Mouse (Mus musculus) kidney, postnatal 0 days (tissue): ENCODE data around the gene Dcun1d4. TPM values are rescaled to one million over a fixed set of nuclear protein-coding genes. Genes with fewer than 3 reads are reported as not detected.

ENCODE experiments used
- ATAC-seq: fragments of 200-750 bp; cut with Nextera tagmentation; replicated peaks from 2 replicates; pipeline ENCODE4 v1.8.0; 2017; ENCODE audit warnings: low read depth, moderate number of reproducible peaks, moderate TSS enrichment, moderate library complexity; ENCODE audit not compliant: low FRiP score
- DNase-seq: peaks from one replicate; pipeline ENCODE4 v3.0.0-alpha.2; 2016; ENCODE audit warnings: low spot score
- H3K27ac ChIP-seq: fragments of 300-500 bp; sonication (generic); 2 replicates; pipeline ENCODE4 v1.5.1; 2014; ENCODE audit warnings: mild to moderate bottlenecking
- H3K27me3 ChIP-seq: fragments of 300-500 bp; sonication (generic); 2 replicates; pipeline ENCODE4 v1.6.1; 2014; ENCODE audit warnings: low read length, mixed read lengths; ENCODE audit not compliant: insufficient read depth
- H3K36me3 ChIP-seq: fragments of 300-500 bp; sonication (generic); 2 replicates; pipeline ENCODE4 v1.6.1; 2014; ENCODE audit warnings: low read length, mixed read lengths; ENCODE audit not compliant: insufficient read depth
- H3K4me1 ChIP-seq: fragments of 300-500 bp; sonication (generic); replicated peaks from 2 replicates; pipeline ENCODE4 v1.6.1; 2014; ENCODE audit warnings: antibody characterized with exemption, low read length, mixed read lengths; ENCODE audit not compliant: insufficient read depth
- H3K4me2 ChIP-seq: fragments of 300-500 bp; sonication (generic); 2 replicates; pipeline ENCODE4 v1.6.1; 2014; ENCODE audit warnings: mild to moderate bottlenecking, low read length, moderate library complexity, mixed read lengths
- H3K4me3 ChIP-seq: fragments of 300-500 bp; sonication (generic); replicated peaks from 2 replicates; pipeline ENCODE4 v1.5.1; 2014; ENCODE audit warnings: low read depth, low read length
- H3K9ac ChIP-seq: fragments of 300-500 bp; sonication (generic); 2 replicates; pipeline ENCODE4 v1.6.1; 2014; ENCODE audit warnings: low read depth, low read length
- H3K9me3 ChIP-seq: fragments of 300-500 bp; sonication (generic); replicated peaks from 2 replicates; pipeline ENCODE4 v1.6.1; 2016; ENCODE audit warnings: low read length, inconsistent platforms, mixed read lengths
- CTCF ChIP-seq: IDR thresholded peaks from 2 replicates; pipeline ENCODE4 v1.5.1; 2016; ENCODE audit warnings: antibody characterized with exemption, low read depth, mild to moderate bottlenecking, moderate library complexity
- WGBS: fragments of 180-500 bp; shearing (Covaris S2); extraction: QIAGEN DNeasy Blood & Tissue Kit; methylation state at CpG from one replicate; pipeline ENCODE4 v1.1.7; 2014; 5-methylcytosine and 5-hydroxymethylcytosine counted together
- polyA plus RNA-seq: library from polyadenylated mRNA; unstranded; fragments of >200 nt; fragmentation: Nextera tagmentation; extraction: Ambion mirVana; gene quantifications from 2 replicates; pipeline ENCODE4 v1.2.1, GENCODE M21; 2015

Dcun1d4 gene
- polyA plus RNA-seq, 1 experiment from 2014 or later, result 23.8 TPM

DNA sequence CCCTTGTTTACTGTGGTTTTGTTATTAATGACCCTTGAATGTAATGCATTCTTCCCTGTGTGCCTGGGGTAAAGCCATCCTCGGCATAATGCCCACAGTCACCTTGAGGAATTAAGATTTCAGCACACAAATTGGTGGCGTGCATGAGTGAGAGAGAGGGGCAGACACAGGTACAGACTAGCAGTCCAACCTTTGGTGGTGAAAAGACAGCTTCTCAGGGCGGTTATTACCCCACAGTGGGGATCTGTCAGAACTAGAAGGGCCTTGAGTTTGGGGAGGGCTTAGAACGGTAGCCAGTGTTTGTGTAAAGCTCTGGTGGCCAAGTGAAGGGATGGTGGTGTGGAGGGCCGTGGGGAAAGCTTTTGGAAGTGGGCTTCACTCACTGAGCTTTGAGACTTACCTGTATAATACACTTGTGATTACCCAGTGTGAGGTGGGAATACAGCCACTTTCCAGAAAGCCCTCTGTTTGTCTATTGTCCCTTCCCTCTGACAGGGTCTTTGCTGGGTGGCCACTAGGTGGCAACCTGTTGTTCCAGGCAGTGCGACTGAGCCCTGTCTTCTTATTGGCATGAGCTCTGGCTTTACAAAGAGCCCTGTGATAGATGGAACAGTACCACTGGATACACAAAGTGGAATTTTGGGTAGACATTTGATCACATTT lies 59.2 kb downstream of the Dcun1d4 start:
- DNase-seq, result peak; percentile 82
- peak overlapping the region; percentile 36; the same call in 1 of the 2 replicates for H3K27ac ChIP-seq
- TF ChIP-seq CTCF, result peak; percentile 93
- peaks cover 4% of the 10 kb centered on the region; the same call in 1 of the 2 replicates for H3K4me1 ChIP-seq
- no peaks in the 10 kb centered on the region for H3K27me3 ChIP-seq
- ATAC-seq, result 0 out of 2 replicates have a peak, but pooled peaks have one; percentile 51
- no peak overlapping the region for H3K4me3 ChIP-seq
- no peak overlapping the region for H3K9ac ChIP-seq
- WGBS, result 60% methylated on average over 6 of the region's 6 CpGs
- H3K36me3 ChIP-seq, result 0 out of 2 replicates have a peak, but pooled peaks cover 3% of the 10 kb centered on the region
- H3K9me3 ChIP-seq, result no peaks in the 10 kb centered on the region
- H3K4me2 ChIP-seq, result no peak overlapping the region

DNA sequence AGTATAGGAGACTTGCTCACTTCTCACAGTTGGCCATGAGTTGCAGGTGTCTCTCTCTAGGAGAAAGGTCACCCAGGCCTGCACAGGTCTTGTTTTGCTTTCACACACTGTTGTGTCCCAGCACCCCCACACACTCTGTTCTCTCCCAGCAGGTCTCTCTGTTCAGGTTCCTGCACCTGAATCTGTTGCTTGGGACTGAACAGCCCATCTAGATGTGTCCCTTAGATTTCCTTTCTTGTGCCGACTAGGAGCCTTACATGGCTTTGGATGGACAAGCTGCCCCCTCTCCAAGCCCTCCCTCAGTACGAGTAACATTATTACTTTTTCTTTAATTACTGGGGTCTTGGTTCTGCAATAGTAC lies 59.7 kb downstream of the Dcun1d4 start:
- 0 out of 2 replicates have a peak, but pooled peaks cover 3% of the 10 kb centered on the region for H3K36me3 ChIP-seq
- no peak overlapping the region for H3K27ac ChIP-seq
- 0 out of 2 replicates have a peak, but pooled peaks have one; percentile 8 for ATAC-seq
- 87% methylated on average over 2 of the region's 2 CpGs for WGBS
- no peak for DNase-seq
- no peak for TF ChIP-seq CTCF
- no peaks in the 10 kb centered on the region for H3K27me3 ChIP-seq
- H3K4me3 ChIP-seq, result no peak overlapping the region
- H3K4me2 ChIP-seq, result no peak overlapping the region
- H3K4me1 ChIP-seq, result peaks cover 4% of the 10 kb centered on the region; the same call in 1 of the 2 replicates
- H3K9me3 ChIP-seq, result no peaks in the 10 kb centered on the region
- no peak overlapping the region for H3K9ac ChIP-seq

DNA sequence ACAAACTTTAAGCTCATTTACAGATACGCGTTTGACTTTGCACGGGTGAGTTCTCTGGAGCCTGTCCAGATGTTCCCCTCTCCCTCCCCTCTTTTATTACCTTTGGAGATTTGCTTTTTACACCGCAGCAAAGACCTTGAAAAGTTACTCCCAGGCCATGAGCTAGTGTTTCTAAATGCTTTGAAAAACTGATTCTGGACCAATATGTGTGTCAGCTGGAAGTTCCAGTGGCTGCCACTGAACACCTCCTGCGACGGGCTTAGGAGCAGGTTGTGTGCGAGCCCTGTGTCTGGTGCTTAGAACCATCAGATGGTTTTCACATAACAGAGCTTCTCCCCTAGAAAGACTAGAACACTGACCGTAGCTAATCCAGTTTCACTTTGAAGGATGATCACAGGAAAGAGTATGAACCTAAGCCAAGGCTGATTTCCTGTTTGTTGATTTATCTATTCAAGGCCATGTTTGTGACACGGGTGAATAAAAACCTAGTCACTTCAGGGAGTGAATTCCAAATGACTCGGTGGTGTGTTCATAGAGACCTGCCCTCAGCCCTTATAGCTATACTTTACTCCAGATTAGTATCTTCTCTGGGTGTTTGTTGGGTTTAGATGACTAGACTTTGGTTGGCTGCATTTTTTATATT lies 63.4 kb downstream of the Dcun1d4 start:
- Histone ChIP-seq H3K9me3 (no peaks in the 10 kb centered on the region), H3K36me3 (no peaks in the 10 kb centered on the region), H3K4me1 (peaks cover 9% of the 10 kb centered on the region; the same call in 1 of the 2 replicates), H3K4me3 (no peak overlapping the region), H3K9ac (no peak overlapping the region), H3K4me2 (peak overlapping the region; percentile 27; the same call in 1 of the 2 replicates), H3K27ac (0 out of 2 replicates have a peak overlapping the region, but pooled peaks have one; percentile 62), H3K27me3 (no peaks in the 10 kb centered on the region)
- TF ChIP-seq CTCF, result no peak
- WGBS, result 18% methylated on average over 10 of the region's 10 CpGs
- ATAC-seq, result no peak
- DNase-seq, result peak; percentile 83

DNA sequence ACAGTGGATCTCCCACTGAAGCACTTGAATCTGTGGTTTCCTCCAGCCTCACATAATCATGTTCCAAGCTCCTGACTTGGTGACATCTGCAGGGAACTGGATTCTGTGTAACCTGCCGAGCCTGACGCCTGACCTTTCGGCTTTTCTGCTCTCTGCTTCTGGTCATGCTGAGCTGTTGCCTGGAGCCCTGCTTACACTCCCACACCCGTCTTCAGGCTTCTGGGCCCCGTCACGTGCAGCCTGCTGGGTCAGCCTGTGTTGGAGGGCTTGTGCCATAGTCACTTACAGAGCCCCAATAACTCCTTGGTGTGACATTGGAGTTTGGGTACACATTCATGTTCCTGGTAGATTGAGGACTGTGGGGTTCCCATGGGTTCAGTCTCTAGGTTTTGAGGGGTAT lies 64.8 kb downstream of the Dcun1d4 start:
- peaks cover 9% of the 10 kb centered on the region; the same call in 1 of the 2 replicates for H3K4me1 ChIP-seq
- H3K27me3 ChIP-seq, result no peaks in the 10 kb centered on the region
- H3K4me3 ChIP-seq, result no peak overlapping the region
- DNase-seq (peak; percentile 80), ATAC-seq (peak; percentile 85)
- peak overlapping the region; percentile 50; the same call in 1 of the 2 replicates for H3K27ac ChIP-seq
- no peaks in the 10 kb centered on the region for H3K9me3 ChIP-seq
- TF ChIP-seq CTCF, result no peak
- no peak overlapping the region for H3K9ac ChIP-seq
- WGBS, result 43% methylated on average over 6 of the region's 6 CpGs
- no peaks in the 10 kb centered on the region for H3K36me3 ChIP-seq
- H3K4me2 ChIP-seq, result no peak overlapping the region

DNA sequence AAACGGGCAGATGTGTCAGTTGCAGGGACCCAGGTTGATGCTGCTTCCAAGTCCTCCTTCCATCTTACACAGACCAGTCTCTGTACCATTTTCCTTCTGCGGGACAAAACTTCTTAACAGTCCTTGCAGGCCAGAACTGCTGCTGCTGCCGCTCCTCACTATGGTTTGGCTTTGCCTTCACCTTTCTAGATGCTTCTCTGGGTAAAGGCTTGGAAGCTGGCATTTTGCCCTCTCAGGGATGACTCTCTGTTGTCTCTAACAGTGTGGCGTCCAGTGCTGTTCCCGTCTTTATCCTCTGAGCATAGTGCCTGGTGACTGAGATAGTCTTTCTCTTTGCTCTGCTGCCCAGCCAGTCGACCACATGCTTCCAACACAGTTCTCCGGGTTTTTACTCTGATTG lies 66.5 kb downstream of the Dcun1d4 start:
- no peaks in the 10 kb centered on the region for H3K9me3 ChIP-seq
- no peak for TF ChIP-seq CTCF
- H3K36me3 ChIP-seq, result no peaks in the 10 kb centered on the region
- ATAC-seq, result no peak
- WGBS, result 74% methylated on average over 7 of the region's 7 CpGs
- no peak overlapping the region for H3K9ac ChIP-seq
- H3K4me1 ChIP-seq, result peaks cover 9% of the 10 kb centered on the region; the same call in 1 of the 2 replicates
- H3K4me3 ChIP-seq, result no peak overlapping the region
- H3K27me3 ChIP-seq, result no peaks in the 10 kb centered on the region
- no peak overlapping the region for H3K4me2 ChIP-seq
- no peak for DNase-seq
- H3K27ac ChIP-seq, result no peak overlapping the region

DNA sequence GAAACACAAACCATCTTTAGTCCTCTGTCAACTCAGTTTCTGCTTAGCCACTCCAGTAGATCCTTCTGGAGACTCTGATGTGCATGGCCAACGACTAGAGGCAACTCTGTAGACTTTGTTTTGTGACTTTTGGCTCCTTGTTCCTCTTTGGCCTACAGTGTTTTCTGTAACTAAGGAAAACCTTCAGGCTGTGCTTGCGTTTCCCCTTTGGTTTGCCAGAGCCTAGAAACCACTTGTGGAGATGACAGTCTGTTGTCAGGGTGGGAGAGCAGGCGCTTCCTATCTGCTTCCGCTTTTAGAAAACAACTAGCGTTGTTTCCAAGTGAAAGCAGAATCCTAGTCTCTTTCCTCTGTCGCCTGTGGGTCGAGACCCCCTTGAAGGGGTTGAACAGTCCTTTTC lies 67.4 kb downstream of the Dcun1d4 start:
- 0 out of 2 replicates have a peak, but pooled peaks cover 3% of the 10 kb centered on the region for H3K36me3 ChIP-seq
- H3K4me3 ChIP-seq, result no peak overlapping the region
- H3K9me3 ChIP-seq, result no peaks in the 10 kb centered on the region
- DNase-seq (no peak), ATAC-seq (no peak)
- 87% methylated on average over 7 of the region's 7 CpGs for WGBS
- H3K27me3 ChIP-seq, result no peaks in the 10 kb centered on the region
- peaks cover 9% of the 10 kb centered on the region; the same call in 1 of the 2 replicates for H3K4me1 ChIP-seq
- TF ChIP-seq CTCF, result no peak
- H3K9ac ChIP-seq, result no peak overlapping the region
- H3K27ac ChIP-seq, result no peak overlapping the region
- no peak overlapping the region for H3K4me2 ChIP-seq
